Mouse (Mus musculus): ENCODE data around the gene Stap2. TPM values are rescaled to one million over a fixed set of nuclear protein-coding genes. Genes with fewer than 3 reads are reported as not detected.

The Stap2 gene
- polyA plus RNA-seq, 1 experiment from 2014 or later = 6.8 TPM

- Histone ChIP-seq H3K9ac (ENCODE audit: low read depth, low read length) (peak overlapping the region; percentile 27; the same call in 1 of the 2 replicates), H3K4me1 (ENCODE audit: control insufficient read depth, insufficient read depth, low read depth, low read length) (peaks cover 5% of the 10 kb centered on the region; the same call in 1 of the 2 replicates), H3K4me3 (ENCODE audit: low read length) (no peak overlapping the region), H3K4me2 (ENCODE audit: low read length) (no peak overlapping the region), H3K27ac (ENCODE audit: low read depth, low read length) (peak overlapping the region; percentile 63), H3K27me3 (replicated peaks; ENCODE audit: control insufficient read depth, insufficient read depth, low read length) (no peaks in the 10 kb centered on the region), H3K36me3 (ENCODE audit: control insufficient read depth, insufficient read depth, low read length) (peaks cover 34% of the 10 kb centered on the region), H3K9me3 (ENCODE audit: control insufficient read depth, low read length) (no peaks in the 10 kb centered on the region)
- WGBS = 82% methylated on average over 4 of the region's 4 CpGs
- no peak for ATAC-seq
Observed at GRCm38 (mm10) chr17:56021161-56021910, 16.0 kb upstream of the Stap2 start.

DNA sequence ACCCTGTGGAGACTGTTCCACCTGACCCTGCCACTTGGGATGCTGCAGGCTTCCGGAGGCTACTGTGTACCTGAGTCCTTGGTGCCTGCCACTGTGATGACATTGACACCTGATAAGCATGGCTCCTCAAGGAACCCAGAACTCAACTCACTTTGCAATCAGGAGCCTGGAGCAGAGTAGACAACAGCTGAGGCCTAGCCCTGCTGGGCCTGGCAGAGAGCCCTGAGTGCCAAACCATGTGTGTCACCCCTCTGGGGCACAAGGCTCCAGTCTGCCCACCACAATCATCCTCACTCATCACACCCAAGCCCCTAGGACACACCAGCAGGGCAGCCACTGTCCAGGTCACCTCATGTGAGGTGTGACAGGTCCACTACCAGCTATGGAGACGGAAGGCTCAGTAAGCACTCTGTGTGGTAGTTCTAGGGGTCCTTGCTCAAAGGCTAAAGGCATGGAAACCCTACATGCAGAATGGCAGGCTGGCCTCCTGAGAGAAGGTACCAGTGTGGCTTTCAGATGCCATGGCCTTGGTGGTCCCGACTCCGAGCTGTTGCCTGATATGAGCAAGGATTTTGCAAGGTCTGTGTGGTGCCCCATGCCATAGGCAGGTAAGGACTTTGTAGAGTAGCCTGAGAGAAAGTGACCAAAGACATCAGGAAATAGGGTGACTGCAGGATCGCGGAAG lies 15.2 kb upstream of the Stap2 start:
- Histone ChIP-seq H3K4me2 (ENCODE audit: low read length) (no peak overlapping the region), H3K4me3 (ENCODE audit: low read length) (no peak overlapping the region), H3K27ac (ENCODE audit: low read depth, low read length) (peak overlapping the region; percentile 63), H3K9ac (ENCODE audit: low read depth, low read length) (no peak overlapping the region), H3K36me3 (ENCODE audit: control insufficient read depth, insufficient read depth, low read length) (peaks cover 42% of the 10 kb centered on the region), H3K4me1 (ENCODE audit: control insufficient read depth, insufficient read depth, low read depth, low read length) (peaks cover 5% of the 10 kb centered on the region; the same call in 1 of the 2 replicates), H3K27me3 (replicated peaks; ENCODE audit: control insufficient read depth, insufficient read depth, low read length) (no peaks in the 10 kb centered on the region), H3K9me3 (ENCODE audit: control insufficient read depth, low read length) (no peaks in the 10 kb centered on the region)
- ATAC-seq = no peak
- WGBS = 96% methylated on average over 6 of the region's 6 CpGs

GRCm38 (mm10) chr17:56018347-56019131 lies 13.2 kb upstream of the Stap2 start:
- peaks cover 5% of the 10 kb centered on the region; the same call in 1 of the 2 replicates for H3K4me1 ChIP-seq (ENCODE audit: control insufficient read depth, insufficient read depth, low read depth, low read length)
- peaks cover 52% of the 10 kb centered on the region for H3K36me3 ChIP-seq (ENCODE audit: control insufficient read depth, insufficient read depth, low read length)
- peak; percentile 35 for ATAC-seq
- no peak overlapping the region for H3K4me3 ChIP-seq (ENCODE audit: low read length)
- no peak overlapping the region for H3K4me2 ChIP-seq (ENCODE audit: low read length)
- H3K27ac ChIP-seq (ENCODE audit: low read depth, low read length) = peak overlapping the region; percentile 54; the same call in 1 of the 2 replicates
- H3K9ac ChIP-seq (ENCODE audit: low read depth, low read length) = no peak overlapping the region
- no peaks in the 10 kb centered on the region for H3K9me3 ChIP-seq (ENCODE audit: control insufficient read depth, low read length)
- no peaks in the 10 kb centered on the region for H3K27me3 ChIP-seq (replicated peaks; ENCODE audit: control insufficient read depth, insufficient read depth, low read length)
- WGBS = 75% methylated on average over 19 of the region's 20 CpGs

GRCm38 (mm10) chr17:56017848-56018247 lies 12.5 kb upstream of the Stap2 start:
- H3K27ac ChIP-seq (ENCODE audit: low read depth, low read length) = no peak overlapping the region
- H3K9me3 ChIP-seq (ENCODE audit: control insufficient read depth, low read length) = no peaks in the 10 kb centered on the region
- no peaks in the 10 kb centered on the region for H3K27me3 ChIP-seq (replicated peaks; ENCODE audit: control insufficient read depth, insufficient read depth, low read length)
- H3K36me3 ChIP-seq (ENCODE audit: control insufficient read depth, insufficient read depth, low read length) = peaks cover 58% of the 10 kb centered on the region
- no peak for ATAC-seq
- H3K4me2 ChIP-seq (ENCODE audit: low read length) = no peak overlapping the region
- H3K9ac ChIP-seq (ENCODE audit: low read depth, low read length) = no peak overlapping the region
- no peak overlapping the region for H3K4me3 ChIP-seq (ENCODE audit: low read length)
- peaks cover 5% of the 10 kb centered on the region; the same call in 1 of the 2 replicates for H3K4me1 ChIP-seq (ENCODE audit: control insufficient read depth, insufficient read depth, low read depth, low read length)
- WGBS = 86% methylated on average over 7 of the region's 7 CpGs

DNA sequence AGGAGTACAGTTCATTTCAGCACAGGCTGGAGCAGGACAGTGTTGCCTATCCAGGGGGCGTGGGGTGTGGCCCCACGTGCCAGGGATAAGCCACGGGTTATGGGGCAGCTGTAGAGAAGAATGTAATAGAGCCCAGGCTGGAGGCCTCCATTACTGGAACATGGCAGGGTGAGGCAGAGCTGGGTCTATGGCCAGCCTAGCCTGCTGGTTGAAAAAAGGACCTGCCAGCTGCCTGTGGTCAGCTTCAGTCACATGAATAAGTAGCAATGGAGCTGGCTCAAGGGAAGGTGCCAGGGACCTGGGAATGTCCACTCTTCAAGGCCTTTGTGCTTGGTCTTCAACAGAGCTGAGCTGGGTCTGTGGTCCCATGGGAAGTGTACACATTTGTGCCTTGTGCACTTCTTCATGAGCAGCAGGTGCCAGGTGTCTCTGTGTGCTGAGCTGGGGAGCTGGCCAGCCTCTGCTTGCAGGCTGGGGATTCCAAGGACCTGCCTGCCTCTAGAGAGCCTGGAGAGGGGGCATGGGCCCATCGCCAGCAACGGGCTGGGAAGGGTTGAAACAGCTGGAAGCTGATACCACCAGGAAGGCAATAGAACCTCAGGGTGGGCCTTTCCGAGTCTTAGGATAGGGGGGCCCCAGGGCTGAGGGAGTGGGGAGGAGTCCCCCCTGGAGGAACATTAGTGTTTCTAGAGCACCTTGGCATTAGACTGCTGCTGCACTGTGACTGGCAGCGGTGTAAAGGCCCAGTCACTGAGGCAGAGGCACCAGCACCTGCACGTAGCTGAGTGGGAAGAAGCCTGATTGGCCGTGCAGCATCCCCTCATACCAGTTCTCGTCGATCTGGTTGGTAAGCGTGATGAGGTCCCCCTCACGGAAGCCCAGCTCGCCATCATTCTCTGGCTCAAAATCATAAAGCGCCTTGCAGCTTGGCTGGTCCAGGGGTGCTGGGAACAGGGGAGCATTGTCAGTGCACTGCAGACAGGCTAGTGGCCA lies 11.7 kb upstream of the Stap2 start:
- H3K9ac ChIP-seq (ENCODE audit: low read depth, low read length) = no peak overlapping the region
- peaks cover 5% of the 10 kb centered on the region; the same call in 1 of the 2 replicates for H3K4me1 ChIP-seq (ENCODE audit: control insufficient read depth, insufficient read depth, low read depth, low read length)
- no peak overlapping the region for H3K4me3 ChIP-seq (ENCODE audit: low read length)
- H3K27me3 ChIP-seq (replicated peaks; ENCODE audit: control insufficient read depth, insufficient read depth, low read length) = no peaks in the 10 kb centered on the region
- no peaks in the 10 kb centered on the region for H3K9me3 ChIP-seq (ENCODE audit: control insufficient read depth, low read length)
- ATAC-seq = no peak
- H3K36me3 ChIP-seq (ENCODE audit: control insufficient read depth, insufficient read depth, low read length) = peaks cover 64% of the 10 kb centered on the region
- peak overlapping the region; percentile 48 for H3K27ac ChIP-seq (ENCODE audit: low read depth, low read length)
- H3K4me2 ChIP-seq (ENCODE audit: low read length) = no peak overlapping the region
- 84% methylated on average over 15 of the region's 15 CpGs for WGBS

DNA sequence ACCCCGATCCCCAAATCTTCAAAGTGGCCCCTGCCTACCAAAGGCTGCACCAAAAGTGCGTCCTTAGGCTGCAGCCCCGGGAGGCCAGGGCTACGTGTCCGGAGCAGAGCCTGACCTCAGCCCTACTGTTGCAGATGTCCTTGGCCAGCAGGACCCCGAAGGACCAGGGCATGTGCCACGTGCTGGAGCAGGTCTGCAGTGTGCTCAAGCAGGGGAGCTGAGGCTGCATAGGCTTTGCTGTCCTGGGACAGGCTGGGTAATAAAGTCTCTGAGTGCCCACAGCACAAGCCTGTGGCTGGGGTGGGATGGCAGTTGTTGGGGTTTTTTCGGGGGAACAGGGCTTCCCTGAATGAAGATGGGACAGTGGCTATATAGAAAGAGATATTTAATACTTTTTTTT lies 11.0 kb upstream of the Stap2 start:
- H3K4me2 ChIP-seq (ENCODE audit: low read length) = no peak overlapping the region
- no peak for ATAC-seq
- H3K9me3 ChIP-seq (ENCODE audit: control insufficient read depth, low read length) = no peaks in the 10 kb centered on the region
- WGBS = 89% methylated on average over 8 of the region's 8 CpGs
- peaks cover 4% of the 10 kb centered on the region; the same call in 1 of the 2 replicates for H3K4me1 ChIP-seq (ENCODE audit: control insufficient read depth, insufficient read depth, low read depth, low read length)
- no peak overlapping the region for H3K9ac ChIP-seq (ENCODE audit: low read depth, low read length)
- H3K27ac ChIP-seq (ENCODE audit: low read depth, low read length) = peak overlapping the region; percentile 48
- H3K27me3 ChIP-seq (replicated peaks; ENCODE audit: control insufficient read depth, insufficient read depth, low read length) = no peaks in the 10 kb centered on the region
- peaks cover 71% of the 10 kb centered on the region for H3K36me3 ChIP-seq (ENCODE audit: control insufficient read depth, insufficient read depth, low read length)
- H3K4me3 ChIP-seq (ENCODE audit: low read length) = no peak overlapping the region

DNA sequence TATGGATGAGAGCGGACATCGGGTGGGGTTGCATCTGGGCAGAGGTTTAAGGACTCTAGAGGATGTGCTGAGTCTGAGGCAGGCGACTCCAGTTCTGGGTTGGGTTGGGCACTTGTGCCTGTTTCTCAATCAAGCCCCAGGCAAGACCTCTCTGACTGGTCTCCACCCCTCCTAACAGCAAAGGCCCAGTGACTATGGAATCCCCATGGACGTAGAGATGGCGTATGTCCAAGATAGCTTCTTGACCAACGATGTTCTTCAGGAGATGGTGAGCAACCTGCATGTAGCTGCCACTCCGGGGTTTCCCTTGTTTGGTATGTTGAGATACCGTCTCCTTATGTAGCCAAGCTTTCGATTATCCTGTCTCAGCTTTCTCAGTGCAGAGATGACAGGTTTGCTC lies 9.9 kb upstream of the Stap2 start:
- Histone ChIP-seq H3K36me3 (ENCODE audit: control insufficient read depth, insufficient read depth, low read length) (peaks cover 71% of the 10 kb centered on the region), H3K4me2 (ENCODE audit: low read length) (no peak overlapping the region), H3K4me1 (ENCODE audit: control insufficient read depth, insufficient read depth, low read depth, low read length) (peaks cover 15% of the 10 kb centered on the region), H3K4me3 (ENCODE audit: low read length) (no peak overlapping the region), H3K27ac (ENCODE audit: low read depth, low read length) (no peak overlapping the region), H3K9me3 (ENCODE audit: control insufficient read depth, low read length) (no peaks in the 10 kb centered on the region), H3K27me3 (replicated peaks; ENCODE audit: control insufficient read depth, insufficient read depth, low read length) (no peaks in the 10 kb centered on the region), H3K9ac (ENCODE audit: low read depth, low read length) (no peak overlapping the region)
- WGBS = 98% methylated on average over 9 of the region's 9 CpGs
- ATAC-seq = no peak

GRCm38 (mm10) chr17:56011441-56011840 lies 6.1 kb upstream of the Stap2 start:
- Histone ChIP-seq H3K9ac (ENCODE audit: low read depth, low read length) (peak overlapping the region; percentile 31; the same call in 1 of the 2 replicates), H3K4me1 (ENCODE audit: control insufficient read depth, insufficient read depth, low read depth, low read length) (peaks cover 25% of the 10 kb centered on the region), H3K4me2 (ENCODE audit: low read length) (no peak overlapping the region), H3K27ac (ENCODE audit: low read depth, low read length) (no peak overlapping the region), H3K36me3 (ENCODE audit: control insufficient read depth, insufficient read depth, low read length) (peaks cover 37% of the 10 kb centered on the region), H3K9me3 (ENCODE audit: control insufficient read depth, low read length) (no peaks in the 10 kb centered on the region), H3K4me3 (ENCODE audit: low read length) (no peak overlapping the region), H3K27me3 (replicated peaks; ENCODE audit: control insufficient read depth, insufficient read depth, low read length) (no peaks in the 10 kb centered on the region)
- WGBS = 79% methylated on average over 7 of the region's 7 CpGs
- ATAC-seq = no peak

Data from hindbrain, embryonic 16.5 days (tissue).